Mouse (Mus musculus) kidney, postnatal 0 days (tissue): ENCODE data around the gene 1700029F12Rik. TPM values are rescaled to one million over a fixed set of nuclear protein-coding genes. Genes with fewer than 3 reads are reported as not detected.
A peak's percentile ranks its signal among the peaks of the same experiment; 100 is the strongest.

ENCODE experiments used
- ATAC-seq: fragments of 200-750 bp; cut with Nextera tagmentation; replicated peaks from 2 replicates; pipeline ENCODE4 v1.8.0; 2017; ENCODE audit warnings: low read depth, moderate number of reproducible peaks, moderate TSS enrichment, moderate library complexity; ENCODE audit not compliant: low FRiP score
- DNase-seq: peaks from one replicate; pipeline ENCODE4 v3.0.0-alpha.2; 2016; ENCODE audit warnings: low spot score
- H3K27ac ChIP-seq: fragments of 300-500 bp; sonication (generic); 2 replicates; pipeline ENCODE4 v1.5.1; 2014; ENCODE audit warnings: mild to moderate bottlenecking
- H3K27me3 ChIP-seq: fragments of 300-500 bp; sonication (generic); 2 replicates; pipeline ENCODE4 v1.6.1; 2014; ENCODE audit warnings: low read length, mixed read lengths; ENCODE audit not compliant: insufficient read depth
- H3K36me3 ChIP-seq: fragments of 300-500 bp; sonication (generic); 2 replicates; pipeline ENCODE4 v1.6.1; 2014; ENCODE audit warnings: low read length, mixed read lengths; ENCODE audit not compliant: insufficient read depth
- H3K4me1 ChIP-seq: fragments of 300-500 bp; sonication (generic); replicated peaks from 2 replicates; pipeline ENCODE4 v1.6.1; 2014; ENCODE audit warnings: antibody characterized with exemption, low read length, mixed read lengths; ENCODE audit not compliant: insufficient read depth
- H3K4me2 ChIP-seq: fragments of 300-500 bp; sonication (generic); 2 replicates; pipeline ENCODE4 v1.6.1; 2014; ENCODE audit warnings: mild to moderate bottlenecking, low read length, moderate library complexity, mixed read lengths
- H3K4me3 ChIP-seq: fragments of 300-500 bp; sonication (generic); replicated peaks from 2 replicates; pipeline ENCODE4 v1.5.1; 2014; ENCODE audit warnings: low read depth, low read length
- H3K9ac ChIP-seq: fragments of 300-500 bp; sonication (generic); 2 replicates; pipeline ENCODE4 v1.6.1; 2014; ENCODE audit warnings: low read depth, low read length
- H3K9me3 ChIP-seq: fragments of 300-500 bp; sonication (generic); replicated peaks from 2 replicates; pipeline ENCODE4 v1.6.1; 2016; ENCODE audit warnings: low read length, inconsistent platforms, mixed read lengths
- CTCF ChIP-seq: IDR thresholded peaks from 2 replicates; pipeline ENCODE4 v1.5.1; 2016; ENCODE audit warnings: antibody characterized with exemption, low read depth, mild to moderate bottlenecking, moderate library complexity
- WGBS: fragments of 180-500 bp; shearing (Covaris S2); extraction: QIAGEN DNeasy Blood & Tissue Kit; methylation state at CpG from one replicate; pipeline ENCODE4 v1.1.7; 2014; 5-methylcytosine and 5-hydroxymethylcytosine counted together
- polyA plus RNA-seq: library from polyadenylated mRNA; unstranded; fragments of >200 nt; fragmentation: Nextera tagmentation; extraction: Ambion mirVana; gene quantifications from 2 replicates; pipeline ENCODE4 v1.2.1, GENCODE M21; 2015

Gene 1700029F12Rik
- polyA plus RNA-seq, 1 experiment from 2014 or later, result not detected

- H3K9ac ChIP-seq, result no peak overlapping the region
- H3K4me3 ChIP-seq, result no peak overlapping the region
- TF ChIP-seq CTCF, result no peak
- DNase-seq, result no peak
- no peak overlapping the region for H3K4me2 ChIP-seq
- WGBS, result 54% methylated on average over 8 of the region's 8 CpGs
- H3K27me3 ChIP-seq, result no peaks in the 10 kb centered on the region
- no peaks in the 10 kb centered on the region for H3K36me3 ChIP-seq
- peak; percentile 74; the same call in 1 of the 2 replicates for ATAC-seq
- H3K4me1 ChIP-seq, result no peaks in the 10 kb centered on the region
- H3K27ac ChIP-seq, result no peak overlapping the region
- no peaks in the 10 kb centered on the region for H3K9me3 ChIP-seq
These were observed 40.7 kb downstream of the 1700029F12Rik start for GRCm38 (mm10) chr13:96993291-96993989.

GRCm38 (mm10) chr13:96990561-96991265 lies 43.4 kb downstream of the 1700029F12Rik start:
- ATAC-seq (0 out of 2 replicates have a peak, but pooled peaks have one; percentile 59), DNase-seq (no peak)
- TF ChIP-seq CTCF, result no peak
- Histone ChIP-seq H3K9ac (no peak overlapping the region), H3K27ac (no peak overlapping the region), H3K36me3 (no peaks in the 10 kb centered on the region), H3K4me1 (no peaks in the 10 kb centered on the region), H3K4me3 (no peak overlapping the region), H3K27me3 (no peaks in the 10 kb centered on the region), H3K4me2 (no peak overlapping the region), H3K9me3 (no peaks in the 10 kb centered on the region)
- 34% methylated on average over 14 of the region's 14 CpGs for WGBS

- Histone ChIP-seq H3K27me3 (no peaks in the 10 kb centered on the region), H3K4me3 (no peak overlapping the region), H3K36me3 (no peaks in the 10 kb centered on the region), H3K9ac (no peak overlapping the region), H3K4me2 (no peak overlapping the region), H3K4me1 (no peaks in the 10 kb centered on the region), H3K9me3 (no peaks in the 10 kb centered on the region), H3K27ac (no peak overlapping the region)
- WGBS, result 81% methylated on average over 3 of the region's 3 CpGs
- no peak for TF ChIP-seq CTCF
- no peak for DNase-seq
- no peak for ATAC-seq
These were observed 44.1 kb downstream of the 1700029F12Rik start for GRCm38 (mm10) chr13:96990045-96990444.

GRCm38 (mm10) chr13:96989129-96989528 lies 45.0 kb downstream of the 1700029F12Rik start:
- Histone ChIP-seq H3K4me1 (no peaks in the 10 kb centered on the region), H3K27ac (no peak overlapping the region), H3K9me3 (no peaks in the 10 kb centered on the region), H3K9ac (no peak overlapping the region), H3K4me2 (no peak overlapping the region), H3K4me3 (no peak overlapping the region), H3K27me3 (no peaks in the 10 kb centered on the region), H3K36me3 (no peaks in the 10 kb centered on the region)
- TF ChIP-seq CTCF, result no peak
- DNase-seq, result no peak
- 96% methylated on average over 16 of the region's 16 CpGs for WGBS
- ATAC-seq, result no peak

GRCm38 (mm10) chr13:96985599-96986275 lies 48.4 kb downstream of the 1700029F12Rik start:
- Histone ChIP-seq H3K27me3 (no peaks in the 10 kb centered on the region), H3K9me3 (no peaks in the 10 kb centered on the region), H3K4me1 (peaks cover 5% of the 10 kb centered on the region; the same call in 1 of the 2 replicates), H3K9ac (no peak overlapping the region), H3K36me3 (no peaks in the 10 kb centered on the region), H3K27ac (no peak overlapping the region), H3K4me3 (no peak overlapping the region), H3K4me2 (no peak overlapping the region)
- 42% methylated on average over 12 of the region's 12 CpGs for WGBS
- no peak for ATAC-seq
- DNase-seq, result no peak
- no peak for TF ChIP-seq CTCF

- Histone ChIP-seq H3K36me3 (no peaks in the 10 kb centered on the region), H3K27ac (no peak overlapping the region), H3K9ac (no peak overlapping the region), H3K9me3 (no peaks in the 10 kb centered on the region), H3K4me2 (no peak overlapping the region), H3K4me3 (no peak overlapping the region), H3K27me3 (no peaks in the 10 kb centered on the region), H3K4me1 (peaks cover 5% of the 10 kb centered on the region; the same call in 1 of the 2 replicates)
- WGBS, result 69% methylated on average over 5 of the region's 5 CpGs
- no peak for ATAC-seq
- DNase-seq, result no peak
- no peak for TF ChIP-seq CTCF
These were observed 49.5 kb downstream of the 1700029F12Rik start for GRCm38 (mm10) chr13:96984688-96985087.
